Mouse (Mus musculus) liver, embryonic 15.5 days (tissue): ENCODE measurements around the gene Mc1r. TPM values are rescaled to one million over a fixed set of nuclear protein-coding genes. Genes with fewer than 3 reads are reported as not detected.

Source experiments
- ATAC-seq: fragments of 200-750 bp; cut with Nextera tagmentation; 2 replicates; pipeline ENCODE4 v1.8.0; 2017; ENCODE audit warnings: moderate number of reproducible peaks, mild to moderate bottlenecking, moderate library complexity; ENCODE audit not compliant: insufficient read depth
- H3K27ac ChIP-seq: fragments of 300-500 bp; sonication (generic); replicated peaks from 2 replicates; pipeline ENCODE4 v1.5.1; 2015; ENCODE audit warnings: mild to moderate bottlenecking, inconsistent platforms
- H3K27me3 ChIP-seq: fragments of 300-500 bp; sonication (generic); 2 replicates; pipeline ENCODE4 v1.6.1; 2015; ENCODE audit warnings: mild to moderate bottlenecking, inconsistent platforms
- H3K36me3 ChIP-seq: fragments of 300-500 bp; sonication (generic); replicated peaks from 2 replicates; pipeline ENCODE4 v1.6.1; 2015; ENCODE audit warnings: moderate library complexity, mild to moderate bottlenecking, inconsistent platforms
- H3K4me1 ChIP-seq: fragments of 300-500 bp; sonication (generic); replicated peaks from 2 replicates; pipeline ENCODE4 v1.6.1; 2015; ENCODE audit warnings: inconsistent platforms
- H3K4me2 ChIP-seq: fragments of 300-500 bp; sonication (generic); 2 replicates; pipeline ENCODE4 v1.6.1; 2015; ENCODE audit warnings: moderate library complexity, mild to moderate bottlenecking, inconsistent platforms
- H3K4me3 ChIP-seq: fragments of 300-500 bp; sonication (generic); replicated peaks from 2 replicates; pipeline ENCODE4 v1.5.1; 2015; ENCODE audit warnings: mild to moderate bottlenecking, inconsistent platforms
- H3K9ac ChIP-seq: fragments of 300-500 bp; sonication (generic); 2 replicates; pipeline ENCODE4 v1.6.1; 2015; ENCODE audit warnings: moderate library complexity, mild to moderate bottlenecking, inconsistent platforms
- H3K9me3 ChIP-seq: fragments of 300-500 bp; sonication (generic); replicated peaks from 2 replicates; pipeline ENCODE4 v1.6.1; 2016; ENCODE audit warnings: inconsistent platforms
- WGBS: fragments of 180-500 bp; shearing (Covaris S2); methylation state at CpG from one replicate; pipeline ENCODE4 v1.1.7; 2015; ENCODE audit warnings: mixed read lengths; ENCODE audit not compliant: insufficient replicate concordance; 5-methylcytosine and 5-hydroxymethylcytosine counted together
- polyA plus RNA-seq: library from polyadenylated mRNA; unstranded; fragments of >200 nt; fragmentation: Nextera tagmentation; extraction: Ambion mirVana; gene quantifications from 2 replicates; pipeline ENCODE4 v1.2.1, GENCODE M21; 2015

Mc1r gene
- polyA plus RNA-seq = not detected in 2 replicates

DNA sequence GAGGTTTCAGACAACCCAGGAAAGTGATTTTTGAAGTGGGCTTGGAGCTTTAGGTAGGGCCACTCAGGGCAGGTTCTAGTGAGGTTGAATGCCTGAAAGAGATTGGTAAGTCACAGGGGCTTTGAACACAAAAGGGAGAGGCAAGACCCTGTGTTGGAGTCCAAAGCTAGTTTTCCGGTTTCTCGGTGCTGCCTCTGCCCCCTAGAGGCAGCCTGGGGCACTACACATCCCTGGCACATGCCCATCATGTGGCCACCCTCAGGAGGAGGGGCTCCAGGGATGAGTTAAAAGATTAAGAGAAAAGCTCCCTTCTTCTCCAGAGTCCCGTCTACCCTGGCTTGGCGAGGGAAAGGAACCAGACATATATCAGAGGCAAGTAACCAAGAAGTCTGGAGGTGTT is at the start of gene Mc1r:
Gene Mc1r (plus strand): TSS at position 322 of the 400 bp plus-strand sequence.
- peaks cover 5% of the 10 kb centered on the region; the same call in 1 of the 2 replicates for H3K36me3 ChIP-seq
- ATAC-seq = no peak
- no peak within 1 kb of the TSS for H3K4me3 ChIP-seq
- H3K27ac ChIP-seq = no peak within 1 kb of the TSS
- peaks cover 55% of the 10 kb centered on the region for H3K4me1 ChIP-seq
- H3K4me2 ChIP-seq = peak within 1 kb of the TSS; percentile 29; the same call in 1 of the 2 replicates
- H3K9ac ChIP-seq = no peak within 1 kb of the TSS
- H3K27me3 ChIP-seq = peaks cover 43% of the 10 kb centered on the region
- no peaks in the 10 kb centered on the region for H3K9me3 ChIP-seq
- 7% methylated on average over 4 of the region's 4 CpGs for WGBS

DNA sequence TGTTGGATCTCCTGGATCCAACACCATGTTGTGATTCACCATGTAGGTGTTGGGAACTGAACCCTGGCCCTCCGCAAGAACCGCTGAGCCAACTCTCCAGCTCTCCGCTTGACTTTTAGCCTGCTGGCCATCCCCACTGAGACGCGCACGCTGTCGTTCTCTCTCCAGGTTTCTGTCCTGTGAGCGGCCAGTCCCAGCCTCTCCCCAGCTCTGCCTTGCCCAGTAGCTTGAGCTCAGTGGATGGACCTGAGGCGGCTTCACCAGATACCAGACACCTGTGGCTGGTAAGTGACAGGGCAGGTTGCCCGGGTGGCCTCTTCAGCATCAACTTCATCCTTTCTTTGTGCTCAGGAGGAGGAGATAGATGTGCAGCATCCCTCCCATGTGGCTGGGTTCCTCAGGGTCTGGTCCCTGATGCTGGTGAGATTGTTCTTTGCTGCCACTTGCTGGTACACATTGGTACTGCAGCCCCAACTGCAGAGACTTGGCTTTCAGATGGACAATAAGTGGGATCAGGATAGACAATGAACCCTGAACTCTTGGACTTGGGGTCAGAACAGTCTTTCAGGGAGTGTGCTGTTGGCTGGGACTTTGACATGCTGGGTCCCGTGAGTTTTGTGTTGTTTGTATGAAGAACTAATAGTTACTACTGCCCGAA is 45.7 kb upstream of the Mc1r start:
- Histone ChIP-seq H3K9me3 (no peaks in the 10 kb centered on the region), H3K4me2 (no peak overlapping the region), H3K36me3 (no peaks in the 10 kb centered on the region), H3K4me1 (no peaks in the 10 kb centered on the region), H3K27ac (no peak overlapping the region), H3K27me3 (no peaks in the 10 kb centered on the region), H3K9ac (no peak overlapping the region), H3K4me3 (no peak overlapping the region)
- no peak for ATAC-seq
- 47% methylated on average over 12 of the region's 12 CpGs for WGBS

DNA sequence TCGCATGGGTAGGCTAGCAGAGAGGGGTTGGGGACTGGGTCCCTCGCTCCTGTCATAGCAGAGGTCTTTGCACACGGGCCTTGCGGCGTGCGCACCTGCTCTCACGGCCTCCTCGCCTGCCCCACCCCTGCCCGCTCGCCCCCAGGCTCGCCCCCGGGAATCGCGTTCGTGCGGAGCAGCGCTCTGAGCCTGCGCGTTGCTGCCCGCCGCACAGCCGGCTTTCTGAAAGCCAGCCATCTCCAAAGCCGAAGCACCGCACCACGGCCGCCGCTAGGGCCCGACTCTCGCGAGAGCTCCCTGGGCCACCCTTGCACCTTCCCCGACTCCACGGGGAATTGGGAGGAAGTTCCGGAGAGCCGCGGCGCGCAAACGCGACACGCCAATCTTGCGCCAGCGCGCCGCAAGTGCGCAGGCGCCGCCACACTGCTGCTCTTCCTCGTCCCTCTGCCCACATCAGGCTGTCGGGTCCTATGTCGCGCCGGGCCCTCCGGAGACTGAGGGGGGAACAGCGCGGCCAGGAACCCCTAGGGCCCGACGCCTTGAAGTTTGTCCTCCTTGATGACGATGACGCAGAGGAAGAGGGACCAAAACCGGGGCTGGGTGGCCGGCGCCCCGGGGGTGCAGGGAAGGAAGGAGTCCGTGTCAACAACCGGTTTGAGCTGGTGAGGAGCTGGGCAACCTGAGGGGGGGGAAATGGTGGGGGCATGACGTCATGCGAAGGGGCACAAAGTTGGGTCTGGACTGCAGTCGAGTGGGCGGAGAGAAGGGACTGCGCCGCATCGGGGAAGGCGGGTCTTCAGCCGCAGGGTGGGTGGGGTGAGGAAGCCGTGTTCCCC is 33.3 kb upstream of the Mc1r start, which contains the start of gene Tcf25:
Gene Tcf25 (plus strand): TSS at position 351 of the 836 bp plus-strand sequence.
- no peaks in the 10 kb centered on the region for H3K9me3 ChIP-seq
- H3K4me3 ChIP-seq = peak within 1 kb of the TSS; percentile 87
- peak within 1 kb of the TSS; percentile 91 for H3K27ac ChIP-seq
- H3K27me3 ChIP-seq = no peaks in the 10 kb centered on the region
- WGBS = under 1% methylated on average over 75 of the region's 75 CpGs
- 0 out of 2 replicates have a peak, but pooled peaks cover 11% of the 10 kb centered on the region for H3K36me3 ChIP-seq
- peak; percentile 85 for ATAC-seq
- H3K4me1 ChIP-seq = peaks cover 32% of the 10 kb centered on the region
- H3K9ac ChIP-seq = peak within 1 kb of the TSS; percentile 71
- H3K4me2 ChIP-seq = peak within 1 kb of the TSS; percentile 96

GRCm38 (mm10) chr8:123374239-123374578 is 32.7 kb upstream of the Mc1r start:
- peak overlapping the region; percentile 91 for H3K27ac ChIP-seq
- peaks cover 32% of the 10 kb centered on the region for H3K4me1 ChIP-seq
- H3K36me3 ChIP-seq = 0 out of 2 replicates have a peak, but pooled peaks cover 11% of the 10 kb centered on the region
- peak overlapping the region; percentile 87 for H3K4me3 ChIP-seq
- peak overlapping the region; percentile 96 for H3K4me2 ChIP-seq
- no peaks in the 10 kb centered on the region for H3K9me3 ChIP-seq
- H3K9ac ChIP-seq = peak overlapping the region; percentile 71
- under 1% methylated on average over 20 of the region's 20 CpGs for WGBS
- H3K27me3 ChIP-seq = no peaks in the 10 kb centered on the region
- peak; percentile 71 for ATAC-seq

- no peak overlapping the region for H3K4me3 ChIP-seq
- H3K9me3 ChIP-seq = no peaks in the 10 kb centered on the region
- 82% methylated on average over 10 of the region's 10 CpGs for whole genome bisulfite sequencing
- H3K27ac ChIP-seq = no peak overlapping the region
- H3K9ac ChIP-seq = no peak overlapping the region
- no peak for ATAC-seq
- 0 out of 2 replicates have a peak, but pooled peaks cover 11% of the 10 kb centered on the region for H3K36me3 ChIP-seq
- no peak overlapping the region for H3K4me2 ChIP-seq
- H3K4me1 ChIP-seq = peaks cover 32% of the 10 kb centered on the region
- no peaks in the 10 kb centered on the region for H3K27me3 ChIP-seq
Measured at GRCm38 (mm10) chr8:123375701-123376100, 31.2 kb upstream of the Mc1r start.

- peaks cover 12% of the 10 kb centered on the region; the same call in 1 of the 2 replicates for H3K36me3 ChIP-seq
- no peak overlapping the region for H3K27ac ChIP-seq
- H3K4me3 ChIP-seq = no peak overlapping the region
- H3K9me3 ChIP-seq = no peaks in the 10 kb centered on the region
- 60% methylated on average over 8 of the region's 8 CpGs for WGBS
- no peak for ATAC-seq
- peaks cover 32% of the 10 kb centered on the region for H3K4me1 ChIP-seq
- no peaks in the 10 kb centered on the region for H3K27me3 ChIP-seq
- no peak overlapping the region for H3K9ac ChIP-seq
- no peak overlapping the region for H3K4me2 ChIP-seq
Measured at GRCm38 (mm10) chr8:123376106-123376505, 30.8 kb upstream of the Mc1r start.

DNA sequence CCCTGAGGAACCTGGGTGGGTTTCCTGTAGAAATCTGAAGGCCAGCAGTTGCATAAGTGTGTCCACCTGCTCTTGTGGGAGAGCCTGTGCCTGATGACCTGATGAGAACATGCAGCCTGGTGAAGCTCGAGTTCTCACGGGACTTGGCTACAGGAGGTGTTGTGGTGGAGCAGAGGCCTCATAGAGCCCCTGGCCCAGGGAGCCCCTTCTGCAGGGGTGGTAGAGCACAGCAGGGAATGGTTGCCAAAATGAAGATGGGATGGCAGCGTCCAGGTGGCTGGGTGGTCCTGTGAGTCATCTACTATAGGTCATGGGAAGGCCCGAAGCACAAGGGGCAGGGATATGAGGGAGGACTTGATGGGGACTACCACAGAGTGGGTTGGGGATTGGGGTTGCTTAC is 25.2 kb upstream of the Mc1r start:
- Histone ChIP-seq H3K36me3 (peaks cover 62% of the 10 kb centered on the region), H3K4me2 (no peak overlapping the region), H3K27ac (no peak overlapping the region), H3K27me3 (no peaks in the 10 kb centered on the region), H3K9ac (no peak overlapping the region), H3K9me3 (no peaks in the 10 kb centered on the region), H3K4me1 (no peaks in the 10 kb centered on the region), H3K4me3 (no peak overlapping the region)
- no peak for ATAC-seq
- WGBS = 86% methylated on average over 4 of the region's 4 CpGs

GRCm38 (mm10) chr8:123382516-123382915 is 24.4 kb upstream of the Mc1r start:
- no peak overlapping the region for H3K4me2 ChIP-seq
- WGBS = 78% methylated on average over 8 of the region's 8 CpGs
- H3K4me3 ChIP-seq = no peak overlapping the region
- no peak overlapping the region for H3K9ac ChIP-seq
- no peak for ATAC-seq
- peaks cover 69% of the 10 kb centered on the region for H3K36me3 ChIP-seq
- H3K27me3 ChIP-seq = no peaks in the 10 kb centered on the region
- H3K4me1 ChIP-seq = no peaks in the 10 kb centered on the region
- no peak overlapping the region for H3K27ac ChIP-seq
- H3K9me3 ChIP-seq = no peaks in the 10 kb centered on the region

- no peak overlapping the region for H3K4me3 ChIP-seq
- no peaks in the 10 kb centered on the region for H3K9me3 ChIP-seq
- no peak overlapping the region for H3K9ac ChIP-seq
- H3K4me1 ChIP-seq = no peaks in the 10 kb centered on the region
- WGBS = 64% methylated on average over 9 of the region's 9 CpGs
- peaks cover 88% of the 10 kb centered on the region for H3K36me3 ChIP-seq
- no peak overlapping the region for H3K27ac ChIP-seq
- H3K27me3 ChIP-seq = no peaks in the 10 kb centered on the region
- H3K4me2 ChIP-seq = no peak overlapping the region
- no peak for ATAC-seq
Measured at GRCm38 (mm10) chr8:123384883-123385540, 21.9 kb upstream of the Mc1r start.

DNA sequence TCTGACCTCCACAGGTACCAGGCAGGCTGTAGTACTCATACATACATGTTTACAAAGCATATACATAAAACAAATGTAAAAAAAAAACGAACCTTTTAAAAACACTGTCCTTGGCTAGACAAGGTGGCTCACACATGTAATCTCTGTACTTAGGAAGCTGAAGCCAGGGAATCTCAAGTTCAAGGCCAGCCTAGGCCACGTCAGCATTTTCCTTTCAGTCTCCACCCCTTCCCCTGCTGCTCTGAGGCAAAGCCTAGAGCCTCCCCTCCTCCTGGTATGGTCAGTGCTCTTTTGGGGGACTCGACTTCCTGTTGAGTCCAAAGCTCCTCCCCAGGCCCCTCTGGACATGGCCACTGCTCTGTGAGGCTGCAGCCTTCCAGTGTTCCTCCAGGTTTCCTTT is 19.9 kb upstream of the Mc1r start:
- H3K9ac ChIP-seq = no peak overlapping the region
- no peak overlapping the region for H3K4me2 ChIP-seq
- 69% methylated on average over 3 of the region's 3 CpGs for WGBS
- no peaks in the 10 kb centered on the region for H3K9me3 ChIP-seq
- H3K36me3 ChIP-seq = peaks cover 98% of the 10 kb centered on the region
- H3K4me1 ChIP-seq = no peaks in the 10 kb centered on the region
- H3K27me3 ChIP-seq = no peaks in the 10 kb centered on the region
- no peak for ATAC-seq
- no peak overlapping the region for H3K4me3 ChIP-seq
- H3K27ac ChIP-seq = no peak overlapping the region

DNA sequence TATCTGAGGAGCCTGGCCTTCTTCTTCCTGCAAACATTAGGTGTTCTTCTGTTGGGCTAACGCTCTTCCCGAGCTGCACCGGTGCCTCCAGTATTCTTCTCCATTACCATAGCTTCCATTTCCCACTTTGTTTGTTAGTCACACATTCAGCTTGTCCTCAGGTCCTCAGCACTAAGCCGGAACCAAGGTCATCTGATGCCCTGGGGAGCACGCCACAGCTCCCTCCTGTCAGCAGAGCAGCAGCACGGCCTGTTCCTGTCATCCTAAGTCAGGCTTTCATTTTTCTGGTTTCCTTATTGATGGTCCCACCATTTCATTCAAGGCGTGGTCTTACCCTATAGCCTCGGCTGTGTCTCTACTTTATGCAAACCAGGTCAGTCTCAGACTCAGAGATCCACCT is 19.1 kb upstream of the Mc1r start:
- H3K27me3 ChIP-seq = no peaks in the 10 kb centered on the region
- no peak for ATAC-seq
- WGBS = 72% methylated on average over 8 of the region's 8 CpGs
- H3K4me2 ChIP-seq = no peak overlapping the region
- H3K9ac ChIP-seq = no peak overlapping the region
- no peaks in the 10 kb centered on the region for H3K9me3 ChIP-seq
- H3K36me3 ChIP-seq = peaks cover 98% of the 10 kb centered on the region
- H3K4me1 ChIP-seq = no peaks in the 10 kb centered on the region
- no peak overlapping the region for H3K4me3 ChIP-seq
- H3K27ac ChIP-seq = no peak overlapping the region
